Mouse (Mus musculus): ENCODE measurements at regions not wholly inside any gene's neighbourhood (a gene's known extent, or its start where the extent isn't known, plus 50 kb on each side); places are given as distances from the start of the nearest gene placed in this dataset.

GRCm38 (mm10) chr9:61077807-61078206 is 283.5 kb downstream of the Uaca start:
- Histone ChIP-seq H3K4me1 (ENCODE audit: control insufficient read depth in 1 of 2, insufficient read depth in 2 of 2) (no peaks in the 10 kb centered on the region), H3K9me3 (replicated peaks; ENCODE audit: low read length) (no peaks in the 10 kb centered on the region), H3K27me3 (replicated peaks) (peaks cover 10% of the 10 kb centered on the region), H3K27ac (ENCODE audit: insufficient read depth, low read depth) (no peak overlapping the region), H3K36me3 (replicated peaks in 1 of 2; ENCODE audit: control insufficient read depth in 1 of 2, insufficient read depth in 1 of 2, low read length in 1 of 2) (no peaks in the 10 kb centered on the region), H3K4me2 (ENCODE audit: insufficient read depth, low read depth, poor library complexity, severe bottlenecking) (no peak overlapping the region), H3K4me3 (replicated peaks in 1 of 3; ENCODE audit: low read depth in 2 of 3, low read length in 2 of 3, poor library complexity in 1 of 3) (no peak overlapping the region), H3K79me2 (replicated peaks; ENCODE audit: control insufficient read depth, extremely low read depth, insufficient read depth, poor library complexity, severe bottlenecking) (no peaks in the 10 kb centered on the region), H3K9ac (ENCODE audit: insufficient read depth, low read depth) (no peak overlapping the region)
- dilution Hi-C loops (cut with MboI; ENCODE audit: extremely low pct_ligation_motif_present, extremely low pct_unique_long_range_greater_than_20kb, low sequenced_read_pairs) (no loop called here), in situ Hi-C loops (cut with MboI; ENCODE audit: low pct_ligation_motif_present, low pct_unique_long_range_greater_than_20kb, low sequenced_read_pairs) (no loop called here)
- DNase-seq (ENCODE audit: extremely low read depth) = no peak
- no peak for TF ChIP-seq UBTF (IDR thresholded peaks at IDR 0.05; ENCODE audit: low read depth, low read length)
- no peak for TF ChIP-seq ELF1 (IDR thresholded peaks at IDR 0.05; ENCODE audit: low read depth, low read length)
- TF ChIP-seq USF1 (IDR thresholded peaks at IDR 0.05; ENCODE audit: low read depth, low read length) = no peak
- TF ChIP-seq ETS1 (conservative IDR thresholded peaks at IDR 0.05; ENCODE audit: low read depth, low read length) = no peak

- Histone ChIP-seq H3K4me3 (replicated peaks in 1 of 3; ENCODE audit: low read depth in 2 of 3, low read length in 2 of 3, poor library complexity in 1 of 3) (no peak overlapping the region), H3K9ac (ENCODE audit: insufficient read depth, low read depth) (no peak overlapping the region), H3K27ac (ENCODE audit: insufficient read depth, low read depth) (no peak overlapping the region), H3K36me3 (replicated peaks in 1 of 2; ENCODE audit: control insufficient read depth in 1 of 2, insufficient read depth in 1 of 2, low read length in 1 of 2) (no peaks in the 10 kb centered on the region), H3K27me3 (replicated peaks) (peaks cover 13% of the 10 kb centered on the region), H3K4me1 (ENCODE audit: control insufficient read depth in 1 of 2, insufficient read depth in 2 of 2) (peaks cover 0 to 3% of the 10 kb centered on the region in 2 experiments; a peak in 1 of 4 replicates), H3K79me2 (replicated peaks; ENCODE audit: control insufficient read depth, extremely low read depth, insufficient read depth, poor library complexity, severe bottlenecking) (no peaks in the 10 kb centered on the region), H3K4me2 (ENCODE audit: insufficient read depth, low read depth, poor library complexity, severe bottlenecking) (no peak overlapping the region), H3K9me3 (replicated peaks; ENCODE audit: low read length) (no peaks in the 10 kb centered on the region)
- DNase-seq (ENCODE audit: extremely low read depth) = no peak
- dilution Hi-C loops (cut with MboI; ENCODE audit: extremely low pct_ligation_motif_present, extremely low pct_unique_long_range_greater_than_20kb, low sequenced_read_pairs) (no loop called here), in situ Hi-C loops (cut with MboI; ENCODE audit: low pct_ligation_motif_present, low pct_unique_long_range_greater_than_20kb, low sequenced_read_pairs) (no loop called here)
- TF ChIP-seq EP300 (IDR thresholded peaks at IDR 0.05; ENCODE audit: low read length) (no peak), ZC3H11A (IDR thresholded peaks at IDR 0.05; ENCODE audit: low read depth, low read length) (no peak), USF1 (IDR thresholded peaks at IDR 0.05; ENCODE audit: low read depth, low read length) (no peak), NELFE (IDR thresholded peaks at IDR 0.05; ENCODE audit: low read depth, low read length) (no peak), BHLHE40 (IDR thresholded peaks at IDR 0.05; ENCODE audit: low read depth, low read length) (no peak), PAX5 (IDR thresholded peaks at IDR 0.05; ENCODE audit: low read length) (no peak), HCFC1 (IDR thresholded peaks at IDR 0.05; ENCODE audit: low read depth, low read length) (no peak), MXI1 (IDR thresholded peaks at IDR 0.05; ENCODE audit: low read depth, low read length) (no peak), KAT2A (IDR thresholded peaks at IDR 0.05; ENCODE audit: insufficient replicate concordance, low read length) (no peak), MAX (IDR thresholded peaks at IDR 0.05; ENCODE audit: low read length) (no peak), ZKSCAN1 (IDR thresholded peaks at IDR 0.05; ENCODE audit: borderline replicate concordance, low read depth, low read length) (no peak), CHD2 (IDR thresholded peaks at IDR 0.05; ENCODE audit: low read length) (no peak), TCF12 (IDR thresholded peaks at IDR 0.05; ENCODE audit: low read depth, low read length) (no peak), MEF2A (IDR thresholded peaks at IDR 0.05; ENCODE audit: borderline replicate concordance, low read depth, low read length) (no peak), NRF1 (IDR thresholded peaks at IDR 0.05; ENCODE audit: low read depth, low read length) (no peak), ZNF384 (IDR thresholded peaks at IDR 0.05; ENCODE audit: low read depth, low read length) (no peak), JUN (IDR thresholded peaks at IDR 0.05; ENCODE audit: insufficient read depth, low read depth, low read length) (no peak), JUND (conservative IDR thresholded peaks at IDR 0.05; ENCODE audit: low read depth, low read length) (no peak)
These were observed 287.2 kb downstream of the Uaca start for GRCm38 (mm10) chr9:61081474-61082021.
